ENCODE assay signal across 29 mouse cellular contexts in the genomic region with DNA sequence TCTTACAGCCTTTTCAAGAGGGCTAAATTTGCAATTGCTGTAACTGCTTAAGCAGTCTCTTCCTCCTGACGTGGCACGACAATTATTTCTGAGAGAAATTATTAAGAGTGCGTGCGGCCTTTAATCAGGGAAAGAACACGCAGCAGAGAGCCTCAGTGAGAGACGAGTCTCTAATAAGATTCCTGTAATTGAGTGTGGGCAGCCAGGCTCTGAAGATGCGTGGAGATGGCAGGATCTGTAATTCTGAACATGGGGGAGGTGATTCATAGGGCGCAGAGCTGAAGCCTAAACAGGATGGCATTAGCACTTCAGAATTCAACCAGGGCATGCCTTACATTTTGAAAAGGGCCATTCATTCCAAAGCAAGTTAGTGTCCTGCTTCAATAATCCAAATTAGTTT. TPM values are rescaled to one million over a fixed set of nuclear protein-coding genes. Genes with fewer than 3 reads are reported as not detected.
DNase-seq lines count a peak whose midpoint lies in the region; ATAC-seq and TF ChIP-seq lines count a peak whose summit lies in the region.
"Had no signal": no experiment of that assay in that cellular context is flagged by ENCODE, and none has a peak within 500 bp of the region (broad histone marks: within the 10 kb centered on the region; RNA-seq: fewer than 3 reads in every experiment).

No protein-coding gene starts in this region.

- no peak overlapping the region for H3K9ac ChIP-seq in hindbrain, embryonic 12.5 days
- H3K9ac ChIP-seq in hindbrain, embryonic 13.5 days = no peak overlapping the region
- H3K9ac ChIP-seq in neural tube, embryonic 13.5 days = no peak overlapping the region
- no peak overlapping the region for H3K9ac ChIP-seq in hindbrain, postnatal 0 days (replicated peaks; ENCODE audit: low read length)
- H3K9ac ChIP-seq: heart, embryonic 15.5 days; limb, embryonic 12.5 days; liver, postnatal 0 days; neural tube, embryonic 15.5 days had no signal

- H3K4me3 ChIP-seq in hindbrain, embryonic 12.5 days = no peak overlapping the region
- H3K4me3 ChIP-seq in hindbrain, embryonic 13.5 days = no peak overlapping the region
- H3K4me3 ChIP-seq in neural tube, embryonic 13.5 days = no peak overlapping the region
- H3K4me3 ChIP-seq in hindbrain, postnatal 0 days (ENCODE audit: low read length) = no peak overlapping the region
- H3K4me3 ChIP-seq in layer of hippocampus, adult 2 months = no peak overlapping the region
- H3K4me3 ChIP-seq: heart, embryonic 15.5 days; limb, embryonic 12.5 days; myocyte; neural tube, embryonic 15.5 days had no signal

- 76% methylated on average over 8 of the region's 8 CpGs for WGBS in hindbrain, embryonic 12.5 days
- WGBS in hindbrain, embryonic 13.5 days = 62% methylated on average over 8 of the region's 8 CpGs
- WGBS in neural tube, embryonic 13.5 days = 73% methylated on average over 8 of the region's 8 CpGs
- 66% methylated on average over 8 of the region's 8 CpGs for WGBS in hindbrain, postnatal 0 days

- H3K9me3 ChIP-seq in hindbrain, embryonic 12.5 days (replicated peaks) = no peaks in the 10 kb centered on the region
- no peaks in the 10 kb centered on the region for H3K9me3 ChIP-seq in hindbrain, embryonic 13.5 days
- no peaks in the 10 kb centered on the region for H3K9me3 ChIP-seq in neural tube, embryonic 13.5 days
- H3K9me3 ChIP-seq in hindbrain, postnatal 0 days (ENCODE audit: low read length) = no peaks in the 10 kb centered on the region
- H3K9me3 ChIP-seq: heart, embryonic 15.5 days; limb, embryonic 12.5 days; neural tube, embryonic 15.5 days had no signal

- no peak for TF ChIP-seq CTCF in hindbrain, postnatal 0 days (IDR thresholded peaks at IDR 0.05; ENCODE audit: low read depth)
- no peak for TF ChIP-seq CTCF in layer of hippocampus, adult 2 months (conservative IDR thresholded peaks at IDR 0.05)

- ATAC-seq in hindbrain, embryonic 12.5 days (ENCODE audit: low FRiP score) = no peak
- no peak for ATAC-seq in hindbrain, embryonic 13.5 days (ENCODE audit: low FRiP score)
- ATAC-seq in neural tube, embryonic 13.5 days (ENCODE audit: low read depth) = no peak
- no peak for ATAC-seq in hindbrain, postnatal 0 days
- ATAC-seq: activated CD4-positive, CD25-positive, alpha-beta regulatory T cell, adult 4 months; inflammation-experienced regulatory T-cells, adult 6 months; liver, postnatal 0 days; lung, postnatal 0 days had no signal

- no peak for DNase-seq in neural tube, embryonic 10.5 days (ENCODE audit: extremely low spot score, low spot score)
- peak; percentile 29 for DNase-seq in hindbrain, postnatal 0 days (ENCODE audit: low spot score)
- DNase-seq in layer of hippocampus, adult 2 months (ENCODE audit: low spot score in 2 of 2) = no peak
- DNase-seq in spleen, adult 18-20 months = no peak
- DNase-seq: adrenal gland, adult 8-10 months; B cell, adult 2 months; cerebellum, adult 9-10 months; gastrocnemius, postnatal 36 days; heart, postnatal 36 days; kidney, adult 8-10 months; kidney, postnatal 10 days; liver, postnatal 0 days; right cerebral cortex, postnatal 14 days; thymus, postnatal 25 days had no signal

- H3K4me1 ChIP-seq in hindbrain, embryonic 12.5 days = no peaks in the 10 kb centered on the region
- 0 out of 2 replicates have a peak, but pooled peaks cover 3% of the 10 kb centered on the region for H3K4me1 ChIP-seq in hindbrain, embryonic 13.5 days (replicated peaks)
- H3K4me1 ChIP-seq in neural tube, embryonic 13.5 days (replicated peaks) = 0 out of 2 replicates have a peak, but pooled peaks cover 14% of the 10 kb centered on the region
- no peaks in the 10 kb centered on the region for H3K4me1 ChIP-seq in hindbrain, postnatal 0 days (ENCODE audit: insufficient read depth, low read length)
- H3K4me1 ChIP-seq: heart, embryonic 15.5 days; limb, embryonic 12.5 days; neural tube, embryonic 15.5 days had no signal

- no peak overlapping the region for H3K4me2 ChIP-seq in hindbrain, embryonic 12.5 days (replicated peaks)
- H3K4me2 ChIP-seq in hindbrain, embryonic 13.5 days = no peak overlapping the region
- no peak overlapping the region for H3K4me2 ChIP-seq in neural tube, embryonic 13.5 days
- H3K4me2 ChIP-seq in hindbrain, postnatal 0 days (ENCODE audit: low read depth, low read length) = no peak overlapping the region
- H3K4me2 ChIP-seq: heart, embryonic 15.5 days; limb, embryonic 12.5 days; liver, embryonic 11.5 days; neural tube, embryonic 15.5 days had no signal

- no peaks in the 10 kb centered on the region for H3K36me3 ChIP-seq in hindbrain, embryonic 12.5 days
- H3K36me3 ChIP-seq in hindbrain, embryonic 13.5 days = no peaks in the 10 kb centered on the region
- H3K36me3 ChIP-seq in neural tube, embryonic 13.5 days = no peaks in the 10 kb centered on the region
- H3K36me3 ChIP-seq in hindbrain, postnatal 0 days (ENCODE audit: insufficient read depth, low read length) = no peaks in the 10 kb centered on the region
- H3K36me3 ChIP-seq: G1E; heart, embryonic 15.5 days; limb, embryonic 12.5 days; neural tube, embryonic 15.5 days had no signal

- peak overlapping the region; percentile 52; the same call in 1 of the 2 replicates for H3K27ac ChIP-seq in hindbrain, embryonic 12.5 days
- no peak overlapping the region for H3K27ac ChIP-seq in hindbrain, embryonic 13.5 days
- H3K27ac ChIP-seq in neural tube, embryonic 13.5 days (replicated peaks) = 0 out of 2 replicates have a peak overlapping the region, but pooled peaks have one; percentile 49
- no peak overlapping the region for H3K27ac ChIP-seq in hindbrain, postnatal 0 days
- no peak overlapping the region for H3K27ac ChIP-seq in layer of hippocampus, adult 2 months
- H3K27ac ChIP-seq: heart, embryonic 15.5 days; limb, embryonic 12.5 days; macrophage; neural tube, embryonic 15.5 days had no signal

- no peaks in the 10 kb centered on the region for H3K27me3 ChIP-seq in hindbrain, embryonic 12.5 days
- no peaks in the 10 kb centered on the region for H3K27me3 ChIP-seq in hindbrain, embryonic 13.5 days
- H3K27me3 ChIP-seq in neural tube, embryonic 13.5 days = no peaks in the 10 kb centered on the region
- H3K27me3 ChIP-seq in hindbrain, postnatal 0 days (ENCODE audit: insufficient read depth, low read length) = no peaks in the 10 kb centered on the region
- H3K27me3 ChIP-seq: CH12.LX; heart, embryonic 15.5 days; limb, embryonic 12.5 days; neural tube, embryonic 15.5 days had no signal

RNA-seq across cellular contexts. Expression of a gene that starts 58.0 kb away (rescaled TPM):
- 0.03 TPM in 1 of 2 replicates, not detected in the other for polyA plus RNA-seq in hindbrain, embryonic 12.5 days (2016; fragmentation: Nextera tagmentation; extraction: Ambion mirVana)
- polyA plus RNA-seq in hindbrain, embryonic 13.5 days (2015; fragmentation: Nextera tagmentation; extraction: Ambion mirVana) = not detected in 2 replicates
- polyA plus RNA-seq in neural tube, embryonic 13.5 days (2015; fragmentation: Nextera tagmentation; extraction: Ambion mirVana) = not detected in 2 replicates
- total RNA-seq in hindbrain, postnatal 0 days (2014; rRNA removed) = 0.05 TPM in 1 of 2 replicates, not detected in the other
- not detected in 2 replicates for polyA plus RNA-seq in hindbrain, postnatal 0 days (2015; fragmentation: Nextera tagmentation; extraction: Ambion mirVana)
- 10 to 100 TPM; 23.0 to 23.1 TPM for total RNA-seq in layer of hippocampus, adult 2 months (2021)
- polyA plus RNA-seq: embryonic facial prominence, embryonic 14.5 days; G1E; limb, embryonic 12.5 days; liver, embryonic 11.5 days; lung, postnatal 0 days; myocyte had no signal

RNA-seq across cellular contexts. Expression of a gene that starts 59.1 kb away (rescaled TPM):
- 11.1 and 13.1 TPM in 2 replicates for polyA plus RNA-seq in hindbrain, embryonic 12.5 days (2016; fragmentation: Nextera tagmentation; extraction: Ambion mirVana)
- 8.3 and 9.9 TPM in 2 replicates for polyA plus RNA-seq in hindbrain, embryonic 13.5 days (2015; fragmentation: Nextera tagmentation; extraction: Ambion mirVana)
- polyA plus RNA-seq in neural tube, embryonic 13.5 days (2015; fragmentation: Nextera tagmentation; extraction: Ambion mirVana) = 6.0 and 7.8 TPM in 2 replicates
- 3.5 and 5.1 TPM in 2 replicates for total RNA-seq in hindbrain, postnatal 0 days (2014; rRNA removed)
- 5.9 and 7.5 TPM in 2 replicates for polyA plus RNA-seq in hindbrain, postnatal 0 days (2015; fragmentation: Nextera tagmentation; extraction: Ambion mirVana)
- total RNA-seq in layer of hippocampus, adult 2 months (2021) = 1 to 10 TPM; 3.4 to 5.7 TPM
- total RNA-seq: CH12.LX had no signal
- polyA plus RNA-seq: activated CD4-positive, CD25-positive, alpha-beta regulatory T cell, adult 4 months; G1E; inflammation-experienced regulatory T-cells, adult 6 months; macrophage; myocyte had no signal

Comparison
In these comparisons a context has a peak if more than half of its experiments do, and no peak if none do; other contexts are left out.
1. H3K27ac ChIP-seq: peak in hindbrain, embryonic 12.5 days (single experiment) and neural tube, embryonic 13.5 days (single experiment); none in hindbrain, embryonic 13.5 days (single experiment), hindbrain, postnatal 0 days (single experiment) and layer of hippocampus, adult 2 months (single experiment).